Mouse (Mus musculus): ENCODE results near the gene Lmbr1.
"Not testable (repeated sequence)": the region's sequence is repeated elsewhere in the genome, so short reads cannot be mapped to it uniquely, and the experiment has no call there.

Lmbr1 gene

GRCm38 (mm10) chr5:29378298-29379036 lies at the start of gene Lmbr1:
Gene Lmbr1 (minus strand): TSS chr5:29378390.
- DNase-seq (ENCODE audit: low read depth, low spot score), result peak; percentile 86

GRCm38 (mm10) chr5:29423330-29423729 lies 45.1 kb upstream of the Lmbr1 start:
- DNase-seq (ENCODE audit: low read depth, low spot score), result not testable (repeated sequence)

GRCm38 (mm10) chr5:29413041-29413440 lies 34.9 kb upstream of the Lmbr1 start:
- no peak for DNase-seq (ENCODE audit: low read depth, low spot score)

- DNase-seq (ENCODE audit: low read depth, low spot score), result no peak
Observed at GRCm38 (mm10) chr5:29410854-29411253, 32.7 kb upstream of the Lmbr1 start.

- DNase-seq (ENCODE audit: low read depth, low spot score), result no peak
Observed at GRCm38 (mm10) chr5:29398427-29398826, 20.2 kb upstream of the Lmbr1 start.

- DNase-seq (ENCODE audit: low read depth, low spot score), result peak; percentile 47
Observed at GRCm38 (mm10) chr5:29388944-29389765, 11.0 kb upstream of the Lmbr1 start.

GRCm38 (mm10) chr5:29388181-29388943 lies 10.2 kb upstream of the Lmbr1 start:
- DNase-seq (ENCODE audit: low read depth, low spot score), result no peak

- DNase-seq (ENCODE audit: low read depth, low spot score), result no peak
Observed at GRCm38 (mm10) chr5:29387591-29387990, 9.4 kb upstream of the Lmbr1 start.

GRCm38 (mm10) chr5:29382776-29383175 lies 4.6 kb upstream of the Lmbr1 start:
- DNase-seq (ENCODE audit: low read depth, low spot score), result no peak

GRCm38 (mm10) chr5:29380091-29380490 lies 1.9 kb upstream of the Lmbr1 start:
- DNase-seq (ENCODE audit: low read depth, low spot score), result no peak

- DNase-seq (ENCODE audit: low read depth, low spot score), result no peak
Observed at GRCm38 (mm10) chr5:29377590-29378297, 446 bp downstream of the Lmbr1 start.

- DNase-seq (ENCODE audit: low read depth, low spot score), result no peak
Observed at GRCm38 (mm10) chr5:29363511-29363910, 14.7 kb downstream of the Lmbr1 start.

GRCm38 (mm10) chr5:29335836-29336235 lies 42.4 kb downstream of the Lmbr1 start:
- peak; percentile 17 for DNase-seq (ENCODE audit: low read depth, low spot score)

GRCm38 (mm10) chr5:29322503-29322902 lies 55.7 kb downstream of the Lmbr1 start:
- no peak for DNase-seq (ENCODE audit: low read depth, low spot score)

GRCm38 (mm10) chr5:29309191-29309590 lies 69.0 kb downstream of the Lmbr1 start:
- no peak for DNase-seq (ENCODE audit: low read depth, low spot score)

GRCm38 (mm10) chr5:29293194-29293593 lies 85.0 kb downstream of the Lmbr1 start:
- peak; percentile 46 for DNase-seq (ENCODE audit: low read depth, low spot score)

GRCm38 (mm10) chr5:29290110-29290509 lies 88.1 kb downstream of the Lmbr1 start:
- no peak for DNase-seq (ENCODE audit: low read depth, low spot score)

GRCm38 (mm10) chr5:29289703-29290102 lies 88.5 kb downstream of the Lmbr1 start:
- no peak for DNase-seq (ENCODE audit: low read depth, low spot score)

GRCm38 (mm10) chr5:29281081-29281480 lies 97.1 kb downstream of the Lmbr1 start:
- no peak for DNase-seq (ENCODE audit: low read depth, low spot score)

GRCm38 (mm10) chr5:29274746-29275145 lies 103.4 kb downstream of the Lmbr1 start:
- no peak for DNase-seq (ENCODE audit: low read depth, low spot score)

- no peak for DNase-seq (ENCODE audit: low read depth, low spot score)
Observed at GRCm38 (mm10) chr5:29273426-29273825, 104.8 kb downstream of the Lmbr1 start.

All from retina, postnatal 7 days (tissue).